Mouse (Mus musculus): ENCODE data around the gene Glmp. TPM values are rescaled to one million over a fixed set of nuclear protein-coding genes. Genes with fewer than 3 reads are reported as not detected.

The Glmp gene
- polyA plus RNA-seq, 1 experiment from 2014 or later = 126 TPM

DNA sequence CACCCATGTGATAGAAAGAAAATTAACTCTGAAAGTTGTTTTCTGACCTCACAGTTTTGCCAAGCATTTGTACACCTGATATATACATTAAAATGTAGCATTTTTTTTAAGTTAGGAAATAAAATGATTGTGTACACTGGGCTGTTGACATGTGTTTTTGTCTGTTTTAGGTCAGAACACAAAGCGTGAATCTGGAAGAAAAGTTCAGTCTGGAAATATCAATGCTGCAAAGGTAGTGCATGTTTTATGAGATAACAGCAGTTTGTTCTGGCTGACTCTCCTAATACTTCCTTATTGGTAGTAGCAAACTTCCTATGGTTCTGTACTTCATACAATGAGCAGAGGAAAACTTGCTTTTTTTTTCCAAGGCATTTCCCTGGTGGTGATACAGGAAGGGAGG, 25.7 kb upstream of the Glmp start:
- WGBS = 72% methylated on average over 1 of the region's 1 CpGs
- Histone ChIP-seq H3K36me3 (ENCODE audit: control insufficient read depth, insufficient read depth, low read length) (peaks cover 52% of the 10 kb centered on the region), H3K27ac (replicated peaks in 1 of 2; ENCODE audit: control insufficient read depth in 1 of 2, insufficient read depth in 1 of 2, low read depth in 2 of 2, low read length in 2 of 2) (no peak overlapping the region), H3K4me1 (ENCODE audit: control insufficient read depth in 2 of 2, insufficient read depth in 2 of 2, low read length in 2 of 2) (peaks cover 2 to 17% of the 10 kb centered on the region in 2 experiments; a peak in 2 of 4 replicates), H3K4me2 (ENCODE audit: low read length) (no peak overlapping the region), H3K4me3 (ENCODE audit: control insufficient read depth in 1 of 2, insufficient read depth in 1 of 2, low read depth in 1 of 2, low read length in 2 of 2) (no peak overlapping the region), H3K9me3 (ENCODE audit: control insufficient read depth, low read length) (no peaks in the 10 kb centered on the region), H3K27me3 (ENCODE audit: control insufficient read depth, insufficient read depth, low read length) (no peaks in the 10 kb centered on the region), H3K9ac (ENCODE audit: low read length) (no peak overlapping the region)
- ATAC-seq (ENCODE audit: insufficient number of reproducible peaks, insufficient read depth, low FRiP score, low read depth) = no peak

DNA sequence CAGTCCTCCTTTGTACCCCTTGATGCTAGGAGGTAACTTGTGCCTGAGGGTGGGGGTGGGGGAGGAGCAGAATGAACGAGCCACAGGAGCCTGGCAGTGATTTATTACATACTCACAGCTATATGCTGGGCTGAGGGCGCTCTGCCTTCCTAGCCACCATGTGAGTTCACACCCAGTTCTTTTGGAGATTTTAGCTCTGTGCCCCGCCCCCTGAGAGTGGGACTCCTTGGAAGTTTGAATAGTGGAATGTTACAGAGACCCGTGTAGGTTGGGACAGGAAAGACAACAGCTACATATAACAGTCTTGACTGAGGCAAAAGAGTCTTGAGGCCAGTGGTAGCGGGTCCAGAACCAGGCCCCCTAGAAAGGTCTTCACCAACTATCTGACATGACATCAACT, 4.1 kb downstream of the Glmp start:
- Histone ChIP-seq H3K4me1 (ENCODE audit: control insufficient read depth in 2 of 2, insufficient read depth in 2 of 2, low read length in 2 of 2) (peaks cover 5 to 14% of the 10 kb centered on the region in 2 experiments; a peak in 3 of 4 replicates), H3K4me3 (ENCODE audit: control insufficient read depth in 1 of 2, insufficient read depth in 1 of 2, low read depth in 1 of 2, low read length in 2 of 2) (no peak overlapping the region), H3K9ac (ENCODE audit: low read length) (no peak overlapping the region), H3K27ac (replicated peaks in 1 of 2; ENCODE audit: control insufficient read depth in 1 of 2, insufficient read depth in 1 of 2, low read depth in 2 of 2, low read length in 2 of 2) (no peak overlapping the region), H3K4me2 (ENCODE audit: low read length) (no peak overlapping the region), H3K27me3 (ENCODE audit: control insufficient read depth, insufficient read depth, low read length) (no peaks in the 10 kb centered on the region), H3K36me3 (ENCODE audit: control insufficient read depth, insufficient read depth, low read length) (peaks cover 35% of the 10 kb centered on the region), H3K9me3 (ENCODE audit: control insufficient read depth, low read length) (no peaks in the 10 kb centered on the region)
- no peak for ATAC-seq (ENCODE audit: insufficient number of reproducible peaks, insufficient read depth, low FRiP score, low read depth)
- WGBS = 77% methylated on average over 5 of the region's 5 CpGs

DNA sequence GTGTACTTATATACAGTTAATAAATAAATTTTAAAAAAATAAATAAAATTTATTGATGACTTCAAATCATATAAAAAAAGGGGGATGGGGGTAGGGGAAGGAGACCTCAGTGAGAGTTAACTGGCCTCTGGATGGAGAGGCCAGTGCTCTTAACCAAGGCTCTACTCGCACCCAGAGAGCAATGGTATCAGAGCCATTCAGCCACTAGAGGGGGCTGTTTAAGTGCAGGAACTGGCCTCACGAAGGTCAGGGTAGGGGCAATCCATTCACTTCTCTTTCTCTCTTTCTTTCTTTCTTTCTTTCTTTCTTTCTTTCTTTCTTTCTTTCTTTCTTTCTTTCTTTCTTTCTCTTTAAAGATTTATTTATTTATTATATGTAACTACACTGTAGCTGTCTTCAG, 6.5 kb downstream of the Glmp start:
- Histone ChIP-seq H3K36me3 (ENCODE audit: control insufficient read depth, insufficient read depth, low read length) (peaks cover 33% of the 10 kb centered on the region), H3K27ac (replicated peaks in 1 of 2; ENCODE audit: control insufficient read depth in 1 of 2, insufficient read depth in 1 of 2, low read depth in 2 of 2, low read length in 2 of 2) (no peak overlapping the region), H3K9me3 (ENCODE audit: control insufficient read depth, low read length) (no peaks in the 10 kb centered on the region), H3K27me3 (ENCODE audit: control insufficient read depth, insufficient read depth, low read length) (no peaks in the 10 kb centered on the region), H3K4me2 (ENCODE audit: low read length) (no peak overlapping the region), H3K4me3 (ENCODE audit: control insufficient read depth in 1 of 2, insufficient read depth in 1 of 2, low read depth in 1 of 2, low read length in 2 of 2) (no peak overlapping the region), H3K9ac (ENCODE audit: low read length) (no peak overlapping the region), H3K4me1 (ENCODE audit: control insufficient read depth in 2 of 2, insufficient read depth in 2 of 2, low read length in 2 of 2) (peaks cover 4 to 6% of the 10 kb centered on the region in 2 experiments; a peak in 3 of 4 replicates)
- no peak for ATAC-seq (ENCODE audit: insufficient number of reproducible peaks, insufficient read depth, low FRiP score, low read depth)
- 27% methylated on average over 2 of the region's 2 CpGs for WGBS

DNA sequence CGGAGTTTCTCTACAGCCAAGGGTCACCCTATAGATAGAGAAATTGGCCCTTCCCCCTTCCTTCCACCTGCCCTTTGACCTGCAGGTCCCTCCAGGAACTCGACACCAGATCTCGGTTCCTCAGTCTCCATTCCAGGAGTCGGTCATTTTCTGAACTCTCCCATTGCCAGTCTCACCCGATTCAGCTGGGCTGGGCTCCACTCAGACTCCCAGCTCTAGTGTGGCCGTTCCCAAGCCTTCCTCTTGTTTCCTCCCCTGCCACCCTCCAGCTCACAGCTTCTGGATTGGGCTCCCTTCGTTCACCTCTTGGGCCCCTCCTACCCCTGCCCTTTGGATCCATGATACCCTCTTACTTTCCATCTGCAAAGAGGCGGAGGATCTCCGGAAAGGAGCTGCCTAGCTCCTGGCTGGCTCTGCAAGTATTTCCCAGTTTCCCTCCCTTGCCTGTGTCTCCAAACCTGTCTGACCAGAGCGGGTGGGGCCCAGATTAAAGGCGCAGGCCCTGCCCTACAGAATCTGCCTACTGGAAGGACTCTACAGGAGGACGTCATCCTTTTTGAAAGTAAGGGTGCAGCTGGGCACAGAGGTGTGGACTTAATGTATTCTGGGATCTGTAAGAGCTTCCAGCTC, 9.3 kb downstream of the Glmp start:
- ATAC-seq (ENCODE audit: insufficient number of reproducible peaks, insufficient read depth, low FRiP score, low read depth) = no peak
- peaks cover 6% of the 10 kb centered on the region for H3K36me3 ChIP-seq (ENCODE audit: control insufficient read depth, insufficient read depth, low read length)
- no peaks in the 10 kb centered on the region for H3K9me3 ChIP-seq (ENCODE audit: control insufficient read depth, low read length)
- no peaks in the 10 kb centered on the region for H3K27me3 ChIP-seq (ENCODE audit: control insufficient read depth, insufficient read depth, low read length)
- H3K9ac ChIP-seq (ENCODE audit: low read length) = no peak overlapping the region
- H3K4me2 ChIP-seq (ENCODE audit: low read length) = no peak overlapping the region
- no peak overlapping the region for H3K4me3 ChIP-seq (ENCODE audit: control insufficient read depth in 1 of 2, insufficient read depth in 1 of 2, low read depth in 1 of 2, low read length in 2 of 2)
- WGBS = 50% methylated on average over 12 of the region's 12 CpGs
- peaks cover 11 to 24% of the 10 kb centered on the region in 2 experiments for H3K4me1 ChIP-seq (ENCODE audit: control insufficient read depth in 2 of 2, insufficient read depth in 2 of 2, low read length in 2 of 2)
- H3K27ac ChIP-seq (replicated peaks in 1 of 2; ENCODE audit: control insufficient read depth in 1 of 2, insufficient read depth in 1 of 2, low read depth in 2 of 2, low read length in 2 of 2) = no peak overlapping the region

DNA sequence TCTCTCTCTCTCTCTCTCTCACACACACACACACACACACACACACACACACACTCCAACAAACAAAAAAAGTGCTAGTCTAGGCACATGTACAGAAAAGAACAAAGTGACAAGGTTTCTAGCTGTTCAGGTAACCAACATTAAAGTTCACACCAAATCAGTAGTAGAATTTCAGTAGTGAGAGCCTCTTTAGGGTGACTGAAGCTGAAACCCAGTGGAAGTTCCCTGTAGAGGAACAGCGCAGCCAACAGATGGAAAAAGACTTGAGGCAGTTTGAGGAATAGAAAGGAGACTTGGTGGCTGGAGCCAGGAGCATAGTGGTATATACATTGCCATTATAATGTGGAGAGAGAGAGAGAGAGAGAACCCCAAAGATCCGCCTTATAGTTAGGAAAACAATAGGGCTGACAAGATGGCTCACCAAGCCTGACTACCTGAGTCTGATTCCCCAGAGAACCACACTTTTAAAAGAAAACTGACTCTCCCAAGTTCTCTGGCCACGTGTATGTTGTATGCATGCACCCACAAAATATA, 10.1 kb downstream of the Glmp start:
- no peak for ATAC-seq (ENCODE audit: insufficient number of reproducible peaks, insufficient read depth, low FRiP score, low read depth)
- Histone ChIP-seq H3K4me2 (ENCODE audit: low read length) (peak overlapping the region; percentile 87), H3K27me3 (ENCODE audit: control insufficient read depth, insufficient read depth, low read length) (no peaks in the 10 kb centered on the region), H3K9me3 (ENCODE audit: control insufficient read depth, low read length) (no peaks in the 10 kb centered on the region), H3K4me3 (ENCODE audit: control insufficient read depth in 1 of 2, insufficient read depth in 1 of 2, low read depth in 1 of 2, low read length in 2 of 2) (peak overlapping the region; percentile 82 to 93), H3K27ac (replicated peaks in 1 of 2; ENCODE audit: control insufficient read depth in 1 of 2, insufficient read depth in 1 of 2, low read depth in 2 of 2, low read length in 2 of 2) (peak overlapping the region; percentile 96 to 97; a peak in 3 of 4 replicates), H3K36me3 (ENCODE audit: control insufficient read depth, insufficient read depth, low read length) (no peaks in the 10 kb centered on the region), H3K4me1 (ENCODE audit: control insufficient read depth in 2 of 2, insufficient read depth in 2 of 2, low read length in 2 of 2) (peaks cover 11 to 26% of the 10 kb centered on the region in 2 experiments), H3K9ac (ENCODE audit: low read length) (peak overlapping the region; percentile 93)
- 36% methylated on average over 3 of the region's 3 CpGs for WGBS

DNA sequence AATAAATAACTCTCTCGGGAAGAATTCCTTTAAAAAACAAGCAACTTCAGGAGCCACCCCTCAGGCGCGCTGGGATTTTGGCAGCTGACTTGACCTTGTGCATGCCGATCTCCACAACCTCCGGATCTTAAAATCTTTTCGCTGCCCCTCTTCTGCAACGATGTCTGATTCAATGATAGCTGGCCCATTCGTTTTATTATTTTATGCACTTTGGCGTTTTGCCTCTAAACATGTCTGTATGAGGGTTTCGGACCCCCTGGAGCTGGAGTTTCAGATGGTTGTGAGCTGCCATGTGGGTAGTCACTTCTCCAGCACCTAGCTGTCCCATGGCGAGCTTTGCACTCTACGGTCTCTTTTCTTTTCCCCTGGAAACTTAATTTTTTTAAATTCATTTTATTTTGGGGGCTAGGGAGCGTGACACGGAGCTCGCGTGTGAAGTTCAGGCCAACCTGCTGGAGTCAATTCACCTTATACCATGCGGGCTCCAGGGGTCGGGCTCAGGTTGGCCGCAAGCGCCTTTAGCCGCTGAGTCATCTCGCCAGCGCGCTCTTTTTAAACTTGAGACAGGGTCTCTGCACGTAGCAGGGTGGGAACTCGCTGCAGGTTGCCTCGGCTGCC, 10.7 kb downstream of the Glmp start:
- under 1% methylated on average over 27 of the region's 27 CpGs for WGBS
- Histone ChIP-seq H3K9me3 (ENCODE audit: control insufficient read depth, low read length) (no peaks in the 10 kb centered on the region), H3K4me1 (ENCODE audit: control insufficient read depth in 2 of 2, insufficient read depth in 2 of 2, low read length in 2 of 2) (peaks cover 11 to 26% of the 10 kb centered on the region in 2 experiments), H3K36me3 (ENCODE audit: control insufficient read depth, insufficient read depth, low read length) (peaks cover under 1% of the 10 kb centered on the region; the same call in 1 of the 2 replicates), H3K4me2 (ENCODE audit: low read length) (peak overlapping the region; percentile 87), H3K27ac (replicated peaks in 1 of 2; ENCODE audit: control insufficient read depth in 1 of 2, insufficient read depth in 1 of 2, low read depth in 2 of 2, low read length in 2 of 2) (peak overlapping the region; percentile 96 to 97), H3K27me3 (ENCODE audit: control insufficient read depth, insufficient read depth, low read length) (no peaks in the 10 kb centered on the region), H3K4me3 (ENCODE audit: control insufficient read depth in 1 of 2, insufficient read depth in 1 of 2, low read depth in 1 of 2, low read length in 2 of 2) (peak overlapping the region; percentile 82 to 93), H3K9ac (ENCODE audit: low read length) (peak overlapping the region; percentile 93)
- peak; percentile 37 for ATAC-seq (ENCODE audit: insufficient number of reproducible peaks, insufficient read depth, low FRiP score, low read depth)

DNA sequence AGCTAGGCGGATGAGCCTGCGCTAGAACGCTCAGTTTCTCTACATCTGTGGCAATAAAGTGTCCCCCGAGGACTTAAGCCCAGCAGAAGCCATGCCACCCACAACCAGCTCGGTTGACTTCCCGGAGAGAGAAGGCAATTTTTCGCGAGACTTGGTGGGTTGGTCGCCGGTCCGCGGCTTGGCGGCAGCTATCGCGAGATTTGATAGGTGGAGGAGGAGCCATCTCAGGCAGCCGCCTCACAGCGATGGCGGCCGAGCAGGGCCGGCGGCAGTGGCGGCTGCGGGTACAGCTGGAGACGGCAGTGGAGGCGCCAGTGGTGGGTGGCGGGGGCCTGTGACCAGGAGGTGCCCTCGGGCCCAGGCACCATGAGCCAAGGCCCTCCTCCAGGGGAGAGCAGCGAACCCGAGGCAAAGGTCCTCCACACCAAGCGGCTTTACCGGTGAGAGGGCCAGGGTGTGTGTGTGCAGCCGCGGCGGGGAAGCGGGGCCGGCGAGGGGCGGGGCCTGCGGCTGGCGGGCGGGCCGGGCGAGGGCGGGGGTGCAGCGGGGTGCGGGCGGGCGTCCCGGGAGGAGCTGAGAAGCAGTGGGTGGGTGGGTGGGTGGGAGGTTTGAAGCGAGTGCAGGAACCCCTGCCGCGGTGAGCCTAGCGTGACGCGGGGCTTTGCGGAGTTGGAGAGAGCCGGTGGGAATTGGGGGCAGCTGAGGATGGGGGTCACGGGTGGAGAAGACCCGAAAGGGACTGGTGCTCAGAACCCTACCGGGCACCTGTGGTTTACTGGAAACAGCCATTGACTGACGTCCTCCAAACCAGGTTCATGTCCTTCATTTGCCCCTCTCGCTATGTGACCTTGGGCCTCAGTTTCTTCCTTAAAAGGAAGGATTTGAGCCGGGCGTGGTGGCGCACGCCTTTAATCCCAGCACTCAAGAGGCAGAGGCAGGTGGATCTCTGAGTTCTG, 11.5 kb downstream of the Glmp start, which contains the start of the genes Tmem79 and Smg5:
Tmem79 (minus strand) TSS at position 91 of the 956 bp plus-strand sequence.
Smg5 (plus strand) TSS at position 203 of the 956 bp plus-strand sequence.
- Histone ChIP-seq H3K27ac (replicated peaks in 1 of 2; ENCODE audit: control insufficient read depth in 1 of 2, insufficient read depth in 1 of 2, low read depth in 2 of 2, low read length in 2 of 2) (peak within 1 kb of the TSS; percentile 96 to 97), H3K4me3 (ENCODE audit: control insufficient read depth in 1 of 2, insufficient read depth in 1 of 2, low read depth in 1 of 2, low read length in 2 of 2) (peak within 1 kb of the TSS; percentile 82 to 93), H3K4me2 (ENCODE audit: low read length) (peak within 1 kb of the TSS; percentile 87), H3K27me3 (ENCODE audit: control insufficient read depth, insufficient read depth, low read length) (no peaks in the 10 kb centered on the region), H3K9ac (ENCODE audit: low read length) (peak within 1 kb of the TSS; percentile 93), H3K36me3 (ENCODE audit: control insufficient read depth, insufficient read depth, low read length) (peaks cover 8% of the 10 kb centered on the region), H3K4me1 (ENCODE audit: control insufficient read depth in 2 of 2, insufficient read depth in 2 of 2, low read length in 2 of 2) (peaks cover 11 to 26% of the 10 kb centered on the region in 2 experiments), H3K9me3 (ENCODE audit: control insufficient read depth, low read length) (no peaks in the 10 kb centered on the region)
- WGBS = under 1% methylated on average over 57 of the region's 66 CpGs
- peak; percentile 88 for ATAC-seq (ENCODE audit: insufficient number of reproducible peaks, insufficient read depth, low FRiP score, low read depth)

Measured in heart, embryonic 14.5 days (tissue).